Mouse (Mus musculus): ENCODE data around the gene Tas2r140. TPM values are rescaled to one million over a fixed set of nuclear protein-coding genes. Genes with fewer than 3 reads are reported as not detected.

The Tas2r140 gene
- total RNA-seq (2023) = not detected

DNA sequence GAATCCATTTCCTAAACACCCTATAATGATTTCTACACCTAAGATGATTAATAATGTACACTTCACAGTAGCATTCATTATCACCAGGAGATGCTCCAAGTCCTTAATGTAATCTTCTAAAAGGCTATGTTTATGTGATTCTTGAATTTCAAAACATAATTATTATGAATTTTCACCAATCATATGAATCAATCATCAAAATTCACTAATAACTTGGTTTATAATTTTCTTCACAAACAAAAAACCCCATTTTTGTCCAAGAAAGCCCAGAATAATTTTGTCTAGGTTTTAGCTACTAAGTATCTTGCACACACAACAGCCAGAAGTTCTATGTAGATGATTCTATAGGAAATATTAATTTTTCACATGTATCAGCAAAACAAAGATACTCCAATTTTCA is at the start of gene Tas2r140:
Gene Tas2r140 (minus strand): TSS at position 101 of the 400 bp plus-strand sequence.

DNA sequence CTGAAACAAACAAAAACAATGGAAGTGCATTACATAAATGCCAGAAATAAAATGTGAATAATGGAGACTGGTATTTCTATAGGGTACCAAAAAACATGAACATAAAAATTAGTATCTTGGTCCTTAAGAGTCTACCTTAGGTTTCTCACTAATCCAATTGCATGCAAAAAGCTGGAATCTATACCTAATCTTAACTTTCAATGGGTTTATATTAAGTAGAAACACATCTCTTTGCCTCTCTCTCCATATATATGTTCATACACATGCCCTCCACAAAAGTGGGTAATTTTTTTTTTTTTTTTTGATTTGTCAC is 48.9 kb upstream of the Tas2r140 start, which contains the start of gene Smim10l1:
Gene Smim10l1 (plus strand): TSS at position 301 of the 313 bp plus-strand sequence.

DNA sequence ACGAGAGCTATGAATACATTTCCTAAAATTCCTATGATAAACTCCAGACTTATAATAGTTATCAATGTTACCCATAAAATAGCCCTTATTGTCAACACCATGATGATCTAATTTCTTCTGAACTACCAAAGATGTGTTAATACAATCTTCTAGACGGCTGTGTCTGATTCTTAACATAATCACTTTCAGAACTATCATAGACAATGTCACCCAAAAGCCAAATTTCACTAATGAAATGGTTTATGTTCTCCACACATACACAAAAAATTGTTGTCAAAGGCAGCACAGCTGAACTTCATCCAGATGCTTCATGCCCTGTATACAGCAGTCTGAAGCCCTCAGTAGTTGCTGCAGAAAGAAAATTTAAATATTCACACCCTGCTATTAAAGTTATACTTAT is 18.6 kb downstream of the Tas2r140 start, which contains the start of gene Tas2r103:
Gene Tas2r103 (minus strand): TSS at position 101 of the 400 bp plus-strand sequence.

Other genes with a start within 250 kb of the Tas2r140 start
- gene Tas2r123, start 208.7 kb downstream of the Tas2r140 start, total RNA-seq (2023) = not detected
- gene Tas2r116, start 200.4 kb downstream of the Tas2r140 start, total RNA-seq (2023) = not detected
- not detected for gene Tas2r110, start 187.8 kb downstream of the Tas2r140 start, total RNA-seq (2023)
- not detected for gene Tas2r113, start 162.8 kb downstream of the Tas2r140 start, total RNA-seq (2023)
- gene Tas2r125, start 146.2 kb downstream of the Tas2r140 start, total RNA-seq (2023) = not detected
- not detected for gene Tas2r129, start 104.7 kb downstream of the Tas2r140 start, total RNA-seq (2023)
- gene Tas2r131, start 97.9 kb downstream of the Tas2r140 start, total RNA-seq (2023) = not detected
- gene Tas2r109, start 74.9 kb downstream of the Tas2r140 start, total RNA-seq (2023) = not detected
- gene Tas2r103, start 18.7 kb downstream of the Tas2r140 start, total RNA-seq (2023) = not detected
- 1 to 10 TPM; 5.6 to 8.4 TPM for gene Smim10l1, start 49.1 kb upstream of the Tas2r140 start, total RNA-seq (2023)
- gene 5530400C23Rik, start 236.4 kb upstream of the Tas2r140 start, total RNA-seq (2023) = not detected